Mouse (Mus musculus) neural tube, embryonic 12.5 days (tissue): ENCODE results near the gene Marveld2. TPM values are rescaled to one million over a fixed set of nuclear protein-coding genes. Genes with fewer than 3 reads are reported as not detected.

Experiments
- ATAC-seq: fragments of 200-750 bp; cut with Nextera tagmentation; 2 replicates; pipeline ENCODE4 v1.8.0; 2017; ENCODE audit warnings: low read depth, mild to moderate bottlenecking, moderate TSS enrichment, moderate library complexity; ENCODE audit not compliant: low FRiP score
- H3K27ac ChIP-seq: fragments of 300-500 bp; sonication (generic); 2 replicates; pipeline ENCODE4 v1.5.1; 2016
- H3K27me3 ChIP-seq: fragments of 300-500 bp; sonication (generic); replicated peaks from 2 replicates; pipeline ENCODE4 v1.6.1; 2016; ENCODE audit warnings: mild to moderate bottlenecking
- H3K36me3 ChIP-seq: fragments of 300-500 bp; sonication (generic); 2 replicates; pipeline ENCODE4 v1.6.1; 2016; ENCODE audit warnings: mild to moderate bottlenecking
- H3K4me1 ChIP-seq: fragments of 300-500 bp; sonication (generic); 2 replicates; pipeline ENCODE4 v1.6.1; 2016
- H3K4me2 ChIP-seq: fragments of 300-500 bp; sonication (generic); replicated peaks from 2 replicates; pipeline ENCODE4 v1.6.1; 2016; ENCODE audit warnings: mild to moderate bottlenecking
- H3K4me3 ChIP-seq: fragments of 300-500 bp; sonication (generic); 2 replicates; pipeline ENCODE4 v1.5.1; 2016
- H3K9ac ChIP-seq: fragments of 300-500 bp; sonication (generic); 2 replicates; pipeline ENCODE4 v1.6.1; 2016; ENCODE audit warnings: mild to moderate bottlenecking
- H3K9me3 ChIP-seq: fragments of 300-500 bp; sonication (generic); 2 replicates; pipeline ENCODE4 v1.6.1; 2016; ENCODE audit warnings: mild to moderate bottlenecking
- WGBS: fragments of 180-500 bp; shearing (Covaris S2); methylation state at CpG from one replicate; pipeline ENCODE4 v1.1.7; 2016; 5-methylcytosine and 5-hydroxymethylcytosine counted together
- polyA plus RNA-seq: library from polyadenylated mRNA; unstranded; fragments of >200 nt; fragmentation: Nextera tagmentation; extraction: Ambion mirVana; gene quantifications from 2 replicates; pipeline ENCODE4 v1.2.1, GENCODE M21; 2016

The Marveld2 gene
- 1.5 and 2.1 TPM in 2 replicates for polyA plus RNA-seq

GRCm38 (mm10) chr13:100616181-100617087 is at the start of gene Marveld2:
Gene Marveld2 (minus strand): TSS chr13:100616971.
- peak within 1 kb of the TSS; percentile 73 for H3K9ac ChIP-seq
- H3K27me3 ChIP-seq, result peaks cover 16% of the 10 kb centered on the region
- H3K4me1 ChIP-seq, result peaks cover 8% of the 10 kb centered on the region
- peaks cover 20% of the 10 kb centered on the region for H3K36me3 ChIP-seq
- H3K4me3 ChIP-seq, result peak within 1 kb of the TSS; percentile 52
- no peak within 1 kb of the TSS for H3K27ac ChIP-seq
- peak within 1 kb of the TSS; percentile 96 for H3K4me2 ChIP-seq
- H3K9me3 ChIP-seq, result no peaks in the 10 kb centered on the region
- WGBS, result 2% methylated on average over 71 of the region's 77 CpGs
- ATAC-seq, result peak; percentile 66; the same call in 1 of the 2 replicates

- Histone ChIP-seq H3K9ac (no peak overlapping the region), H3K4me3 (no peak overlapping the region), H3K9me3 (no peaks in the 10 kb centered on the region), H3K36me3 (peaks cover 9% of the 10 kb centered on the region; the same call in 1 of the 2 replicates), H3K27ac (no peak overlapping the region), H3K27me3 (no peaks in the 10 kb centered on the region), H3K4me1 (no peaks in the 10 kb centered on the region), H3K4me2 (no peak overlapping the region)
- ATAC-seq, result peak; percentile 33; the same call in 1 of the 2 replicates
- 39% methylated on average over 4 of the region's 4 CpGs for WGBS
Measured at GRCm38 (mm10) chr13:100659864-100660456, 43.2 kb upstream of the Marveld2 start.

- Histone ChIP-seq H3K9me3 (no peaks in the 10 kb centered on the region), H3K4me3 (no peak overlapping the region)
- 94% methylated on average over 5 of the region's 5 CpGs for WGBS
Measured at GRCm38 (mm10) chr13:100658091-100658490, 41.3 kb upstream of the Marveld2 start.

GRCm38 (mm10) chr13:100651439-100652186 is 34.8 kb upstream of the Marveld2 start, which contains the start of gene Taf9:
Gene Taf9 (plus strand): TSS chr13:100651579.
- Histone ChIP-seq H3K9me3 (no peaks in the 10 kb centered on the region), H3K27ac (peak within 1 kb of the TSS; percentile 90), H3K9ac (peak within 1 kb of the TSS; percentile 87), H3K4me2 (peak within 1 kb of the TSS; percentile 74), H3K27me3 (no peaks in the 10 kb centered on the region), H3K4me1 (peaks cover 10% of the 10 kb centered on the region), H3K4me3 (peak within 1 kb of the TSS; percentile 92), H3K36me3 (peaks cover 7% of the 10 kb centered on the region; the same call in 1 of the 2 replicates)
- under 1% methylated on average over 59 of the region's 63 CpGs for WGBS
- peak; percentile 78 for ATAC-seq

More at GRCm38 (mm10) chr13:100658091-100658490, 41.3 kb upstream of the Marveld2 start:
- Histone ChIP-seq H3K9ac (no peak overlapping the region), H3K36me3 (peaks cover 6% of the 10 kb centered on the region; the same call in 1 of the 2 replicates), H3K4me1 (no peaks in the 10 kb centered on the region), H3K4me2 (no peak overlapping the region), H3K27me3 (no peaks in the 10 kb centered on the region), H3K27ac (no peak overlapping the region)
- ATAC-seq, result no peak

GRCm38 (mm10) chr13:100650550-100651438 is 34.0 kb upstream of the Marveld2 start, which contains the start of the genes Ak6 and Rad17:
Gene Ak6 (plus strand): TSS chr13:100650979.
Gene Rad17 (minus strand): TSS chr13:100651051.
- ATAC-seq, result peak; percentile 99
- H3K9me3 ChIP-seq, result no peaks in the 10 kb centered on the region
- peak within 1 kb of the TSS; percentile 90 for H3K27ac ChIP-seq
- peaks cover 10% of the 10 kb centered on the region; the same call in 1 of the 2 replicates for H3K36me3 ChIP-seq
- H3K9ac ChIP-seq, result peak within 1 kb of the TSS; percentile 87
- WGBS, result under 1% methylated on average over 73 of the region's 73 CpGs
- H3K27me3 ChIP-seq, result no peaks in the 10 kb centered on the region
- peak within 1 kb of the TSS; percentile 74 for H3K4me2 ChIP-seq
- H3K4me1 ChIP-seq, result peaks cover 10% of the 10 kb centered on the region
- peak within 1 kb of the TSS; percentile 92 for H3K4me3 ChIP-seq

- H3K9ac ChIP-seq, result no peak overlapping the region
- peaks cover 10% of the 10 kb centered on the region for H3K4me1 ChIP-seq
- no peak overlapping the region for H3K27ac ChIP-seq
- no peak overlapping the region for H3K4me2 ChIP-seq
- no peaks in the 10 kb centered on the region for H3K9me3 ChIP-seq
- peaks cover 31% of the 10 kb centered on the region for H3K36me3 ChIP-seq
- no peaks in the 10 kb centered on the region for H3K27me3 ChIP-seq
- WGBS, result 95% methylated on average over 8 of the region's 8 CpGs
- H3K4me3 ChIP-seq, result no peak overlapping the region
- no peak for ATAC-seq
Measured at GRCm38 (mm10) chr13:100648223-100648622, 31.5 kb upstream of the Marveld2 start.

GRCm38 (mm10) chr13:100642471-100643209 is 25.9 kb upstream of the Marveld2 start:
- Histone ChIP-seq H3K27ac (no peak overlapping the region), H3K4me2 (no peak overlapping the region), H3K9me3 (no peaks in the 10 kb centered on the region), H3K4me1 (no peaks in the 10 kb centered on the region), H3K4me3 (no peak overlapping the region), H3K27me3 (no peaks in the 10 kb centered on the region), H3K9ac (no peak overlapping the region), H3K36me3 (peaks cover 76% of the 10 kb centered on the region)
- 95% methylated on average over 4 of the region's 4 CpGs for WGBS
- ATAC-seq, result no peak

- H3K27me3 ChIP-seq, result no peaks in the 10 kb centered on the region
- H3K4me2 ChIP-seq, result no peak overlapping the region
- H3K9ac ChIP-seq, result no peak overlapping the region
- no peaks in the 10 kb centered on the region for H3K9me3 ChIP-seq
- H3K27ac ChIP-seq, result no peak overlapping the region
- 92% methylated on average over 3 of the region's 3 CpGs for WGBS
- no peak for ATAC-seq
- H3K36me3 ChIP-seq, result peaks cover 64% of the 10 kb centered on the region
- no peak overlapping the region for H3K4me3 ChIP-seq
- H3K4me1 ChIP-seq, result no peaks in the 10 kb centered on the region
Measured at GRCm38 (mm10) chr13:100634106-100634691, 17.4 kb upstream of the Marveld2 start.

- H3K27ac ChIP-seq, result no peak overlapping the region
- H3K9ac ChIP-seq, result no peak overlapping the region
- H3K4me3 ChIP-seq, result no peak overlapping the region
- no peaks in the 10 kb centered on the region for H3K4me1 ChIP-seq
- H3K36me3 ChIP-seq, result peaks cover 56% of the 10 kb centered on the region
- no peak overlapping the region for H3K4me2 ChIP-seq
- H3K27me3 ChIP-seq, result peaks cover 7% of the 10 kb centered on the region
- H3K9me3 ChIP-seq, result no peaks in the 10 kb centered on the region
- 90% methylated on average over 4 of the region's 4 CpGs for WGBS
- no peak for ATAC-seq
Measured at GRCm38 (mm10) chr13:100622241-100622640, 5.5 kb upstream of the Marveld2 start.

- H3K9ac ChIP-seq, result no peak overlapping the region
- no peaks in the 10 kb centered on the region for H3K9me3 ChIP-seq
- peaks cover 30% of the 10 kb centered on the region for H3K36me3 ChIP-seq
- peaks cover 8% of the 10 kb centered on the region for H3K4me1 ChIP-seq
- H3K27me3 ChIP-seq, result peaks cover 16% of the 10 kb centered on the region
- H3K4me3 ChIP-seq, result no peak overlapping the region
- H3K4me2 ChIP-seq, result no peak overlapping the region
- H3K27ac ChIP-seq, result no peak overlapping the region
- ATAC-seq, result no peak
- WGBS, result 82% methylated on average over 13 of the region's 13 CpGs
Measured at GRCm38 (mm10) chr13:100617583-100617982, 812 bp upstream of the Marveld2 start.
